Mouse (Mus musculus) kidney, postnatal 0 days (tissue): ENCODE results near the gene Itga10. TPM values are rescaled to one million over a fixed set of nuclear protein-coding genes. Genes with fewer than 3 reads are reported as not detected.

Source experiments
- ATAC-seq: fragments of 200-750 bp; cut with Nextera tagmentation; replicated peaks from 2 replicates; pipeline ENCODE4 v1.8.0; 2017; ENCODE audit warnings: low read depth, moderate number of reproducible peaks, moderate TSS enrichment, moderate library complexity; ENCODE audit not compliant: low FRiP score
- DNase-seq: peaks from one replicate; pipeline ENCODE4 v3.0.0-alpha.2; 2016; ENCODE audit warnings: low spot score
- H3K27ac ChIP-seq: fragments of 300-500 bp; sonication (generic); 2 replicates; pipeline ENCODE4 v1.5.1; 2014; ENCODE audit warnings: mild to moderate bottlenecking
- H3K27me3 ChIP-seq: fragments of 300-500 bp; sonication (generic); 2 replicates; pipeline ENCODE4 v1.6.1; 2014; ENCODE audit warnings: low read length, mixed read lengths; ENCODE audit not compliant: insufficient read depth
- H3K36me3 ChIP-seq: fragments of 300-500 bp; sonication (generic); 2 replicates; pipeline ENCODE4 v1.6.1; 2014; ENCODE audit warnings: low read length, mixed read lengths; ENCODE audit not compliant: insufficient read depth
- H3K4me1 ChIP-seq: fragments of 300-500 bp; sonication (generic); replicated peaks from 2 replicates; pipeline ENCODE4 v1.6.1; 2014; ENCODE audit warnings: antibody characterized with exemption, low read length, mixed read lengths; ENCODE audit not compliant: insufficient read depth
- H3K4me2 ChIP-seq: fragments of 300-500 bp; sonication (generic); 2 replicates; pipeline ENCODE4 v1.6.1; 2014; ENCODE audit warnings: mild to moderate bottlenecking, low read length, moderate library complexity, mixed read lengths
- H3K4me3 ChIP-seq: fragments of 300-500 bp; sonication (generic); replicated peaks from 2 replicates; pipeline ENCODE4 v1.5.1; 2014; ENCODE audit warnings: low read depth, low read length
- H3K9ac ChIP-seq: fragments of 300-500 bp; sonication (generic); 2 replicates; pipeline ENCODE4 v1.6.1; 2014; ENCODE audit warnings: low read depth, low read length
- H3K9me3 ChIP-seq: fragments of 300-500 bp; sonication (generic); replicated peaks from 2 replicates; pipeline ENCODE4 v1.6.1; 2016; ENCODE audit warnings: low read length, inconsistent platforms, mixed read lengths
- CTCF ChIP-seq: IDR thresholded peaks from 2 replicates; pipeline ENCODE4 v1.5.1; 2016; ENCODE audit warnings: antibody characterized with exemption, low read depth, mild to moderate bottlenecking, moderate library complexity
- WGBS: fragments of 180-500 bp; shearing (Covaris S2); extraction: QIAGEN DNeasy Blood & Tissue Kit; methylation state at CpG from one replicate; pipeline ENCODE4 v1.1.7; 2014; 5-methylcytosine and 5-hydroxymethylcytosine counted together
- polyA plus RNA-seq: library from polyadenylated mRNA; unstranded; fragments of >200 nt; fragmentation: Nextera tagmentation; extraction: Ambion mirVana; gene quantifications from 2 replicates; pipeline ENCODE4 v1.2.1, GENCODE M21; 2015

Gene Itga10
- polyA plus RNA-seq, 1 experiment from 2014 or later = 0.59 TPM

DNA sequence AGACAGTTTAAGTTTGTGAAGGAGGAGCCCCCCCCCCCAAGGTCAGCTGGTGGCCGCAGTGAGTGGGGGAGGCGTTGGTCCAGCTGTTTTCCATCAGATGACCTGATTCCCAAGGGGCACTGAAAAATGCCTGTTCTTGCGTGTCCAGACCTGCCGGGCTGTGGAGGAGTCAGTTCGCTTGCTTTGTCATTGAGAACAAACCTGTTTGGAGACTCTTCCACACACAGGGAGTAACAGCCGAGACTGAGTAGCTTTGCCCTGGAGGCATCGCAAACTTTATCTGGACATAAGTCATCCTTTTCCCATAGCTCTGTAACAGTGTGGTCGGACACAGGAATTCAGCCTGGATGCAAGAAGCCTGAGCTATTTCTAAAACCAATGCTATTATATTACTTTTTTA is 29.1 kb downstream of the Itga10 start:
- no peak overlapping the region for H3K4me3 ChIP-seq
- H3K36me3 ChIP-seq = no peaks in the 10 kb centered on the region
- H3K27me3 ChIP-seq = no peaks in the 10 kb centered on the region
- no peak overlapping the region for H3K9ac ChIP-seq
- TF ChIP-seq CTCF = no peak
- no peaks in the 10 kb centered on the region for H3K4me1 ChIP-seq
- peak overlapping the region; percentile 25; the same call in 1 of the 2 replicates for H3K27ac ChIP-seq
- no peaks in the 10 kb centered on the region for H3K9me3 ChIP-seq
- 0 out of 2 replicates have a peak overlapping the region, but pooled peaks have one; percentile 18 for H3K4me2 ChIP-seq
- ATAC-seq (peak; percentile 37), DNase-seq (peak; percentile 90)
- 17% methylated on average over 8 of the region's 8 CpGs for WGBS

DNA sequence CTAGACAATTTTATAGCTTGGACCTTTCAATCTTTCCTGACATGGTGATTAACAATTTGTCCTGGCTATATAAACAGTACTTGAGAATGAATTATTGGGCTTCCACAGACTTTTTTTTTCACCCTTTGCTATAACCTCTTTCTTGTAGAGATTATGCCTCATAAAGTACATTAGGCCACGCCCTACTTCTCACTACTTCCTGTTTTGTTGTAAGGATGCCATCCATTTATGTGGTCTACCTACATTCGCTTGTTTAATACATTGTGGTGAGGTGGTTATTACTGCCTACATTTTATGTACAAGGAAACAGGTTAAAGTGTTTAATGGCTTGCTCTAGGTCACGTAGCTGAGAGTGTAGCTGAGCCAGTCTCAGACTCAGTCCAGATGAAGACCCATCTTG is 29.8 kb downstream of the Itga10 start:
- H3K4me3 ChIP-seq = no peak overlapping the region
- no peak overlapping the region for H3K27ac ChIP-seq
- H3K9ac ChIP-seq = no peak overlapping the region
- WGBS = 59% methylated on average over 3 of the region's 3 CpGs
- H3K9me3 ChIP-seq = no peaks in the 10 kb centered on the region
- DNase-seq = peak; percentile 52
- H3K4me2 ChIP-seq = no peak overlapping the region
- ATAC-seq = no peak
- no peaks in the 10 kb centered on the region for H3K27me3 ChIP-seq
- H3K36me3 ChIP-seq = no peaks in the 10 kb centered on the region
- TF ChIP-seq CTCF = no peak
- H3K4me1 ChIP-seq = no peaks in the 10 kb centered on the region

DNA sequence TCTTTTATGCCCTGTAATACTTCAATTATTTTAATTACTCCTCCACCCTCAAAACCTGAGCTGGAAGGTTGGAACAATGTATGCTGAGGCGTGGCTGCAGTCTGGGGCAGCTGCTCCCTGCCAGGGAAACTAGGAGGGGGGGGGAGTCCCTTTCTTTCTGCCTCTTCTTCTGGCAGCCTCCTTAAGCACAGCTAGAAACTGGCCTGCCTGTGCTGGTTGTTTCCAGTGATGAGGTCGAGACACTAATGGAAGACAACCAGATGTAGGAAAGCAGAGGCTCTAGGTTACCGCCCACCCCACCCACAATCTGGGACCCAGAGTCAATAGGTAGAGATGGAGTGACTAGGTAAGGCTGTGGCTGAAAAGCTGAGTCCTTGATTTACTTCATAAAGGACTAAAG is 30.3 kb downstream of the Itga10 start:
- 0 out of 2 replicates have a peak overlapping the region, but pooled peaks have one; percentile 22 for H3K27ac ChIP-seq
- TF ChIP-seq CTCF = no peak
- ATAC-seq = no peak

DNA sequence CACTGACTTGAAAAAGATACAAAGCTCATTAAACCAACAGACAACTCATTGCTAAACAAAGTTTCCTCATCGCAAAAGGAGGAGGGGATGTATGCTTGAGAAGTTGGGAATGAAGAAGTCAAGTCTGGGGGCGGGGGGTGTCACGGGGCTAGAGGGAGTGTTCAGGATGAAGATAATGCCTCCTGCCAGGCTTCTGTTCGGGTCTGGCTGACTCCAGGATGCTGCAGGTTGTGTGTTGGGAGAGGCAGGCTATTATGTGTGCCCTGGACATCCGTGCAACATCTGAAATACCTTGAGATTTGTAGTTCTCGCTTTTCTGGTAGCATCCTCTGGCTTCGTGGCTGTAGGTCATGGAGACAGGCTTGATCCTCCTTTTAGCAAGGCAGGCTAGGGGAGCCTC is 33.1 kb downstream of the Itga10 start:
- Histone ChIP-seq H3K4me1 (no peaks in the 10 kb centered on the region), H3K4me3 (no peak overlapping the region), H3K27ac (no peak overlapping the region), H3K27me3 (no peaks in the 10 kb centered on the region), H3K4me2 (no peak overlapping the region), H3K9ac (no peak overlapping the region), H3K9me3 (no peaks in the 10 kb centered on the region), H3K36me3 (no peaks in the 10 kb centered on the region)
- 61% methylated on average over 7 of the region's 7 CpGs for WGBS
- ATAC-seq (no peak), DNase-seq (no peak)
- TF ChIP-seq CTCF = no peak

More for the DNA sequence above, 30.3 kb downstream of the Itga10 start:
- Histone ChIP-seq H3K27me3 (no peaks in the 10 kb centered on the region), H3K4me1 (no peaks in the 10 kb centered on the region), H3K4me3 (no peak overlapping the region), H3K9ac (no peak overlapping the region), H3K9me3 (no peaks in the 10 kb centered on the region), H3K36me3 (no peaks in the 10 kb centered on the region), H3K4me2 (no peak overlapping the region)
- DNase-seq = no peak
- 37% methylated on average over 3 of the region's 3 CpGs for WGBS

DNA sequence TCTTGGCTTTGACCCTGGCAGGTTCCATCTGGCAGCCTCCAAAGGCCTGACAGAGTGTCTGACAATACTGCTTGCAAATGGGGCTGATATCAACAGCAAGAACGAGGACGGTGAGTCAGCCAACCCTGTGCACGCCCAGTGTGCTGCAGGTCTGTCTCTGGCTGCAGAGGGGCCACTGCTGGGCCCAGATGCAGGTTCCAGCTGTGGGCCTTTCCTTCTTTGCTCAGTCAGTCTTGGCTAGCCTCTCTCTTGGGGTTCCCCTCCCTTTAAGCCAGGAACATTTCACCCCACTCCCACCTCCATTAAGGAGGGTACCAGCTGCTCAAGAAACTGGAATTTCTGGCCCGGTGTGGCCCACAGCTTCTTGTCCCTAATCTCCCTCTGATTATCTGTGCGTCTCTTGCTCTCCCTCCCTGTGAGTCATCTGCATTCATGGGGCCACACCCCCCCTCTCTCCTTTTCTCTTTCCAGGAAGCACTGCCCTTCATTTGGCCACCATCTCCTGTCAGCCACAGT is 33.8 kb downstream of the Itga10 start:
- TF ChIP-seq CTCF = no peak
- Histone ChIP-seq H3K4me3 (no peak overlapping the region), H3K9me3 (no peaks in the 10 kb centered on the region), H3K27ac (no peak overlapping the region), H3K4me2 (no peak overlapping the region), H3K4me1 (no peaks in the 10 kb centered on the region), H3K9ac (no peak overlapping the region), H3K27me3 (no peaks in the 10 kb centered on the region), H3K36me3 (no peaks in the 10 kb centered on the region)
- 49% methylated on average over 5 of the region's 5 CpGs for WGBS
- DNase-seq (no peak), ATAC-seq (no peak)

DNA sequence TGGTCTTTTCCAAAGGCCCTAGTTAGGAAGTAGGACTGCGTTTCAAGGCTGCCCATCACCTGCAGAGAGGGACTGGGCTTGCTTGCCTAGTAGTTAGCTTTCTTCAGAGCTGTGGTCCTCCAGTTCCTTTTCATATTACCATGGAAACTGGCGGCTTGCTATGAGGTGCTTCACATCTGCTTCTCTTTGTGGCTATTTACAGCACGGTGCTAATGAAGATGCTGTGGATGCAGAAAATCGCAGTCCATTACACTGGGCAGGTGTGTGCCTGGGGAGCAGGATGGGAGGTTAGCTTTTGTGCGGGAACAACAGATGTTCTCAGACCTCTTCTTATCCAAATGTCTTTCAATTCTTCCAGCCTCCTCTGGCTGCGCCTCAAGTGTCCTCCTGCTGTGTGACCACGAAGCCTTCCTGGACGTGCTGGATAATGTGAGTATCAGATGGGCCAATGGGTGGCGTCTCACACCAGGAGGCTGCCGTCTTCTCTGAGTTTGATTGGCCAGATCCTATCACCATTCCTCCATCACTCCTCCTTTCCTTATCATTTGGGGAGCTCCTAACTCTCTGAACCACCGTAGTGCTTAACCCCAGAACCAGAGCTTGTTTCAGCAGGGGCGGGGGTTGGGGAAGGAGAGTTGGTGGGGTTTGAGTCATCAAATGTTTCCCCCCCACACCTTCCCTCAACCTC is 35.0 kb downstream of the Itga10 start:
- H3K4me3 ChIP-seq = no peak overlapping the region
- H3K4me2 ChIP-seq = no peak overlapping the region
- no peak overlapping the region for H3K9ac ChIP-seq
- no peak overlapping the region for H3K27ac ChIP-seq
- no peaks in the 10 kb centered on the region for H3K27me3 ChIP-seq
- TF ChIP-seq CTCF = no peak
- 43% methylated on average over 12 of the region's 12 CpGs for WGBS
- DNase-seq (no peak), ATAC-seq (no peak)
- no peaks in the 10 kb centered on the region for H3K4me1 ChIP-seq
- H3K9me3 ChIP-seq = no peaks in the 10 kb centered on the region
- no peaks in the 10 kb centered on the region for H3K36me3 ChIP-seq
